8 mouse cellular contexts compared by ENCODE assay signal in genomic region chr12:41485512-41486215, GRCm38 (mm10). TPM values are rescaled to one million over a fixed set of nuclear protein-coding genes. Genes with fewer than 3 reads are reported as not detected.
DNase-seq lines count a peak whose midpoint lies in the region; ATAC-seq and TF ChIP-seq lines count a peak whose summit lies in the region.

No protein-coding gene starts in this region.

- no peaks in the 10 kb centered on the region for H3K27me3 ChIP-seq in hindbrain, embryonic 16.5 days (replicated peaks; ENCODE audit: control insufficient read depth, insufficient read depth, low read length)

- H3K4me1 ChIP-seq in hindbrain, embryonic 16.5 days (ENCODE audit: control insufficient read depth, insufficient read depth, low read depth, low read length) = peaks cover under 1% of the 10 kb centered on the region; the same call in 1 of the 2 replicates

- peak overlapping the region; percentile 68 for H3K4me2 ChIP-seq in hindbrain, embryonic 16.5 days (ENCODE audit: low read length)

- peak; percentile 88 for DNase-seq in adrenal gland, adult 2 months
- DNase-seq in cerebellum, postnatal 36 days = peak; percentile 69 to 74
- DNase-seq in gastrocnemius, adult 2 months = peak; percentile 71
- peak; percentile 76 to 81 for DNase-seq in left cerebral cortex, adult 2 months (ENCODE audit: extremely low spot score in 1 of 2, low spot score in 2 of 2)
- DNase-seq in lung, postnatal 25 days (ENCODE audit: low spot score) = peak; percentile 51
- DNase-seq in right cerebral cortex, postnatal 36 days (ENCODE audit: low spot score in 2 of 2) = peak; percentile 78 to 82
- no peak for DNase-seq in c-Kit-positive CD71-positive TER-119-positive erythroid progenitor cells, embryonic 14.5 days (ENCODE audit: low spot score)

- peak; percentile 97 for ATAC-seq in hindbrain, embryonic 16.5 days

- no peaks in the 10 kb centered on the region for H3K9me3 ChIP-seq in hindbrain, embryonic 16.5 days (ENCODE audit: control insufficient read depth, low read length)

- H3K36me3 ChIP-seq in hindbrain, embryonic 16.5 days (ENCODE audit: control insufficient read depth, insufficient read depth, low read length) = no peaks in the 10 kb centered on the region

- WGBS in hindbrain, embryonic 16.5 days = 6% methylated on average over 12 of the region's 12 CpGs

- no peak for TF ChIP-seq CTCF in gastrocnemius, adult 2 months (IDR thresholded peaks at IDR 0.05)
- TF ChIP-seq CTCF in left cerebral cortex, adult 2 months (IDR thresholded peaks at IDR 0.05) = no peak

- peak overlapping the region; percentile 77 for H3K9ac ChIP-seq in hindbrain, embryonic 16.5 days (ENCODE audit: low read depth, low read length)

- peak overlapping the region; percentile 69 for H3K4me3 ChIP-seq in gastrocnemius, adult 2 months
- H3K4me3 ChIP-seq in hindbrain, embryonic 16.5 days (ENCODE audit: low read length) = peak overlapping the region; percentile 57
- peak overlapping the region; percentile 62 for H3K4me3 ChIP-seq in left cerebral cortex, adult 2 months

- intact Hi-C loops in gastrocnemius, adult 2 months (cut with DNase I) = loop anchor here (2.0 to 10.0 kb wide), 3 partner anchors 375 to 648 kb away; no protein-coding TSS in a partner anchor
- intact Hi-C loops in left cerebral cortex, adult 2 months (cut with DNase I) = loop anchor here (2.0 to 10.0 kb wide), 7 partner anchors 195 to 1499 kb away; no protein-coding TSS in a partner anchor

- H3K27ac ChIP-seq in gastrocnemius, adult 2 months = peak overlapping the region; percentile 46; the same call in 1 of the 2 replicates
- H3K27ac ChIP-seq in hindbrain, embryonic 16.5 days (ENCODE audit: low read depth, low read length) = peak overlapping the region; percentile 89
- peak overlapping the region; percentile 89 for H3K27ac ChIP-seq in left cerebral cortex, adult 2 months

RNA-seq across cellular contexts. Expression of gene Lrrn3, which starts 0.6 kb away (rescaled TPM):
- 10 to 100 TPM; 35.5 to 35.7 TPM for total RNA-seq in adrenal gland, adult 2 months (2021)
- polyA plus RNA-seq in adrenal gland, adult 2 months (2012; rRNA removed) = 1.8 and 2.2 TPM in 2 replicates
- total RNA-seq in gastrocnemius, adult 2 months (2021) = under 1 TPM; 0.11 to 0.23 TPM
- polyA plus RNA-seq in hindbrain, embryonic 16.5 days (2015; fragmentation: Nextera tagmentation; extraction: Ambion mirVana) = 101 and 105 TPM in 2 replicates
- total RNA-seq in left cerebral cortex, adult 2 months (2021) = 10 to 100 TPM; 47.7 to 51.3 TPM

Comparison
In these comparisons a context has a peak if more than half of its experiments do, and no peak if none do; other contexts are left out.
1. RNA of gene Lrrn3, which starts 0.6 kb away (total RNA-seq): 47.7 to 51.3 TPM in left cerebral cortex, adult 2 months and 35.5 to 35.7 TPM in adrenal gland, adult 2 months; 0.11 to 0.23 TPM in gastrocnemius, adult 2 months; every median in the first group is over 10 times any median in the second.
2. Peak in every context shown above with its lines, with median percentiles within 50 percentile points of each other: H3K27ac ChIP-seq and H3K4me3 ChIP-seq.